Mouse (Mus musculus): ENCODE results near the gene Wdr46.
"Not testable (repeated sequence)": the region's sequence is repeated elsewhere in the genome, so short reads cannot be mapped to it uniquely, and the experiment has no call there.

Wdr46 gene

DNA sequence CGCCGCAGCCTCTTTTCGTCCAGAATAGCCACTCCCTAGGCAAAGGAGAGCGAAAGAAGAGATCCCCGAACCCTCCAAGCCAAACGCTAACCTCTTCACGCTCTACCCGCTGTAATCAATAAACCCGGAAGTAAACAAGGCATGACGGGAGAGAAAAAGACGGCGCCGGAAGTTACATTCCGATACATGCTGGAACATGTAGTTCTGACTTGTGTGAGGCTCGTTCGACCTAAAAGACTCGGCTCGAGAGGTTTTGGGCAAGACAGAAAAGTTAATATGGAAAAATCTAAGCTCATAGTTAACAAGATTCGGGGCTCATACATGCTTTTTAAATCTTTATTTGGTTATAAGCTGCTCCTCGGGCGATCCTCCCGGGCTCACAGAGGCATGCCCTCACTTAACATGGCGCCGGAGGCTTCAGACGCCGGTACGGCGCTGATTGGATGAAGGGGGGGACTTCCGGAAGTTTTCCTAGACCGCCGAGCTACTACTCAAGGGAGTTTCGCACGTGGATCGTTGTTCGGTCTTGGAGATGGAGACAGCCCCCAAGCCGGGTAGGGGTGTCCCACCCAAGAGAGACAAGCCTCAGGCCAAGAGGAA lies at the start of gene Wdr46, which contains the start of gene Pfdn6:
Wdr46 (plus strand) TSS at position 455 of the 600 bp plus-strand sequence.
Pfdn6 (minus strand) TSS at position 138 of the 600 bp plus-strand sequence.
- DNase-seq (ENCODE audit: low read depth, low spot score), result peak; percentile 92

- DNase-seq (ENCODE audit: low read depth, low spot score), result no peak
Measured at GRCm38 (mm10) chr17:33891357-33891756, 49.1 kb upstream of the Wdr46 start.

DNA sequence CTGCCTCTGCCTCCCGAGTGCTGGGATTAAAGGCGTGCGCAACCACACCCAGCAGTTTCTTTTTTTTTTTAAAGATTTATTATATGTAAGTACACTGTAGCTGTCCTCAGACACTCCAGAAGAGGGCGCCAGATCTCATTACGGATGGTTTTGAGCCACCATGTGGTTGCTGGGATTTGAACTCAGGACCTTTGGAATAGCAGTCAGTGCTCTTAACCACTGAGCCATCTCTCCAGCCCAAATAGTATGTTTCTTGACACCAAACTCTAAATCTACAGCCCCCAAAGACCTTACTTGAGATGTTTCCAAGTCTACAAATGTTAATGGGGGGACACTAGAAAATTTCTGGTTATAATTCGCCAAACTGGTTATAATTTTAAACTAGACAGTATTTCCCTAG lies 48.6 kb upstream of the Wdr46 start:
- not testable (repeated sequence) for DNase-seq (ENCODE audit: low read depth, low spot score)

DNA sequence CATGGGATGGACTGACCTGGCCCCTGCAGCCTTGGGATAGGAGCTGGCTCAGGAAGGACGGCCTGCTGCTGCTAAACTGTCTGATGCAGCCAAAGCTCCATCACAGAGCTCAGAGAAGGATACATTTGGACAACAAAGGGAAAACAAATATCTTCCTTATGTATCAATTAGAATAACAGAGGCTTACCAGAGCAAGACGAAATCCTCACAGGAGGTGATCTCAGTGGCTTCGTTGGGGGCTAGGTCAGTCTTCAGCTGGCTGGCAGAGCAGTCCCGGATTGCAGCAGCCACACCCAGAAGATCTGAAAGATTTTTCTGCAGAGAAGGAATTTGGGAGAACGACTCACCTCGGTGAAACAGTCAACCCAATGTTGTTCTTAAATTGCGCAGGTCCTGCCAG lies 48.0 kb upstream of the Wdr46 start:
- peak; percentile 95 for DNase-seq (ENCODE audit: low read depth, low spot score)

DNA sequence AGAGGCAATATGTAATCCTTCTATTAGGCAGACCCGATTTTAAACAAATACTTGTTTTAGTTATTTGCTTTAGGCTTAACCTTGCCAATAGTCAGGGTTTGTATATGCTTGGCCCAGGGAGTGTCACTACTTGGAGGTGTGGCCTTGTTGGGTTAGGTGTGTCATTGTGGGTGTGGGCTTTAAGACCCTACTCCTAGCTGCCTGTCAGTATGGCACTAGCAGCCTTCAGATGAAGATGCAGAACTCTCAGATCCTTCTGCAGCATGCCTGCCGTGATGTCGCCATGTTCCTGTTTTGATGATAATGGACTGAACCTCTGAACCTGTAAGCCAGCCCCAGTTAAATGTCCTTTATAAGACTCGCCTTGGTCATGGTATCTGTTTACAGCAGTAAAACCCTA lies 47.4 kb upstream of the Wdr46 start:
- peak; percentile 77 for DNase-seq (ENCODE audit: low read depth, low spot score)

DNA sequence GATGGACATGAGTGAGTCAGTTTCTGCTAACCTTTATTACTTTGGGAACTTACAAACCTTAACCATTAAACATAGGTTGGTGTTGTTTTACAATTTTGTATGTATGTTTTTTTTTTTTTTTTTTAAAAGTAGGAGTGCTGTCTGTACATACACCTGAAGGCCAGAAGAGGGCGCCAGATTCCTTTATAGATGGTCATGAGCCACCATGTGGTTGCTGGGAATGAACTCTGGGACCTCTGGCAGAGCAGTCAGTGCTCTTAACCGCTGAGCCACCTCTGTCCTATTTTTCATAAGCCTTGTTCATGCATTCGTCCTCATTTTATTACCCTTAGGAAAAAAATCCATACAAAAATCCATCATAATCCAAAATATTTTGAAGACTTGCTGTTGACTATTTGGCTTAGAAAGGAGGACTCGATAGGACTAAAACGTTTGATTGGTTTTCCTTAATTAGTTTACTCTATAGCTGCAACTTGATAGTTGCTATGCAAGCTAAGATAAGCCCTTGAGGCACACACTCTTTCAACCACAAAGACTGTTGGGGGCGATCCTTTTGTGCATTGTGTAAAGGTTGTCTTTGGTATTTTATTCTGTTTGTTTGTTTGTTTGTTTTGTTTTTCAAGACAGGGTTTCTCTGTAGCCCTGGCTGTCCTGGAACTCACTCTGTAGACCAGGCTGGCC lies 43.2 kb upstream of the Wdr46 start:
- peak; percentile 87 for DNase-seq (ENCODE audit: low read depth, low spot score)

GRCm38 (mm10) chr17:33898193-33898592 lies 42.3 kb upstream of the Wdr46 start:
- not testable (repeated sequence) for DNase-seq (ENCODE audit: low read depth, low spot score)

DNA sequence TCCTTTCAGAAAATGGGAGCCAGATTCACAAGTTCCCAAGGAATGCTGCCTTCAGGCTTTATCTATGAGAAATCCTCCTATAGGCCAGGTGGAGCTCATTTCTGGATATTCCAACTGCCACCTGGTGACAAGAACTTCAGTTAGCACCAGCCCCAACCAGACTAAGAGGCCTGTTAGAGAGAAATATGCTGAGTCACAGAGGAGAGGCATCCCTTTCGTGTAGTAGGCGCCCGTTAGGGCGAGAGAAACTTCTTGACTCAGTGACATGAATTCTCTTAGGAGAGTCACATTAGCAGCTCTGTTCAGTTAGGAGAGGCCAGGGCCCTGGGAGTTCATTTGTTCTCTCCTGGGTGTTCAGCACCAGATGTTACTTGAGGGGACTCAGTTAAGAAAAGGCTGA lies 40.8 kb upstream of the Wdr46 start:
- DNase-seq (ENCODE audit: low read depth, low spot score), result peak; percentile 61

GRCm38 (mm10) chr17:33900281-33900988 lies 40.0 kb upstream of the Wdr46 start:
- no peak for DNase-seq (ENCODE audit: low read depth, low spot score)

GRCm38 (mm10) chr17:33900989-33901314 lies 39.5 kb upstream of the Wdr46 start:
- peak; percentile 93 for DNase-seq (ENCODE audit: low read depth, low spot score)

GRCm38 (mm10) chr17:33901653-33902052 lies 38.8 kb upstream of the Wdr46 start:
- peak; percentile 71 for DNase-seq (ENCODE audit: low read depth, low spot score)

GRCm38 (mm10) chr17:33902079-33902478 lies 38.4 kb upstream of the Wdr46 start:
- no peak for DNase-seq (ENCODE audit: low read depth, low spot score)

GRCm38 (mm10) chr17:33902491-33902890 lies 38.0 kb upstream of the Wdr46 start:
- no peak for DNase-seq (ENCODE audit: low read depth, low spot score)

DNA sequence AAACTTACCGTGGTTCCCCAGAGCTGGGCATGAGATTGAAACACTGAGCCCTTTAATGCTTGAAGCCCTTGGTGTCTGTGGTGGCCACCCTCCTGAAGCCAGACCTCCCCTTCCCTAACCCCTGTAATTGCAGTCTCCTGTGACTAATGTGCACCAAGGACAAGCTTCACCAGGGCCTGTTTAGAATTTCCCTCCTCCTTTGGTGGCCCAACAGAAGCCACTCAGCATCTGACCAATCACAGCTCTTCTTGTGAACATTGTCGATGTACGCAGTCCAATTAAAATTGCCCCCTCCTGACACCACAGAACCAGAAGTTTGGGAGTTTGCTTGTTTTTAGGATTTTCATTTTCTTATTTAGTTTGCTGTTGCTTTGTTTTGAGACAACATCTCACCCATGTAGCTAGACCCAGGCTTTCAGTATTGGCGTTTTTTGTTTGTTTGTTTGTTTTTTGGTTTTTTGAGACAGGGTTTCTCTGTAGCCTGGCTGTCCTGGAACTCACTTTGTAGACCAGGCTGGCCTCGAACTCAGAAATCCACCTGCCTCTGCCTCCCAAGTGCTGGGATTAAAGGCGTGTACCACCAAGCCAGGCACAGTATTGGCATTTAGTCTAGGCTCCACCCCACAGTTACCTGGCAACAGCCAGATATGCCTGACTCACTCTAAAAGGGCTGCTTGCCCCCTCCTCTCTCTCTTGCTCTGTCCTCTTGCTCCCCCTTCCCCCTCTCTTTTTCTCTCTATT lies 36.4 kb upstream of the Wdr46 start:
- DNase-seq (ENCODE audit: low read depth, low spot score), result peak; percentile 77

DNA sequence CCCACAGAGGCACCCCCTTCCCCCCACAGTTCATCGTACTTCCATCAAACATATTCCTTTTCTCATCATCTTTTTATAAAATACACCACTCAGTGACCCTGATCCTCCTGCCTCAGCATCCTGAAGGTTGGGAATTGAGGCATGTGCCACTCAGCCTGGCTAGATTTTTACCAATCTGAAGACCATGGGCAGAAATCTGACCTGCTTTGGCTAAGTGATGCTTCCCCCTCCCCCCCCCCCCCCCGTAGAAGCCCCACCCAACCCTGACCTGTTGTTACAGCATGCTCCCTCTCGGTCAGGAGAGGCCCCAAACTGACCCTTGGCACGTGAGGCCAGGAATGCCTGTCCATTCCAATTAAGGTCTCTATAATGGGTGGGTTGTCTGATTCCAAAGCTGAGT lies 35.6 kb upstream of the Wdr46 start, which contains the start of gene Platr17:
Platr17 (plus strand) TSS at position 301 of the 400 bp plus-strand sequence.
- DNase-seq (ENCODE audit: low read depth, low spot score), result not testable (repeated sequence)

GRCm38 (mm10) chr17:33908331-33909076 lies 32.0 kb upstream of the Wdr46 start:
- DNase-seq (ENCODE audit: low read depth, low spot score), result peak; percentile 65

- DNase-seq (ENCODE audit: low read depth, low spot score), result peak; percentile 98
Measured at GRCm38 (mm10) chr17:33909077-33909868, 31.2 kb upstream of the Wdr46 start, which contains the start of gene Daxx. Gene Daxx (plus strand): TSS chr17:33909414.

GRCm38 (mm10) chr17:33909869-33910250 lies 30.6 kb upstream of the Wdr46 start:
- peak; percentile 28 for DNase-seq (ENCODE audit: low read depth, low spot score)

- peak; percentile 60 for DNase-seq (ENCODE audit: low read depth, low spot score)
Measured at GRCm38 (mm10) chr17:33910346-33911051, 30.0 kb upstream of the Wdr46 start.
